Mouse (Mus musculus): ENCODE measurements at regions not wholly inside any gene's neighbourhood (a gene's known extent, or its start where the extent isn't known, plus 50 kb on each side); places are given as distances from the start of the nearest gene placed in this dataset.

- DNase-seq, result no peak
These were observed 231.1 kb downstream of the Bcl2 start for GRCm38 (mm10) chr1:106483008-106483407.

- DNase-seq, result no peak
These were observed 236.3 kb downstream of the Bcl2 start for GRCm38 (mm10) chr1:106477670-106478355.

- DNase-seq, result no peak
These were observed 246.1 kb downstream of the Bcl2 start for GRCm38 (mm10) chr1:106468021-106468420.

DNA sequence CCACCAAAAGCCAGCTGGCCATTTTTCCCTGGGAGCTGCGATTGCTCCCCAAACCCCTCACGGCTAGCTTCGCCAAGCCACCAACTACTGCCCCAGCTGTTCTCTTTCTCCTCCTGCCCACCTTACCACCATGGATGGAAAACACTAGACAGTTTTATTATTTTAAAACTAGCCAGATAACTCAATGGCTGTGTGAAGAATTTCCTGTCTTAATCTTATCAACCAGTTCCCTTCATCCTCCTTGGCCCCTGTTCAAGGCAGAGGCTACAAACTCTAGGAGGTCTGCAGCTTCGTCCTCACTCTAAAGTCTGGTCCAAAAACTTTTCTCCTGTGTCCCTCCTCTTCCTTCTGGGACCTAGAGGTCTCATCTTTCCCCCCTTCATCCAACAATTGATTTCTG is 247.4 kb downstream of the Bcl2 start:
- no peak for DNase-seq

DNA sequence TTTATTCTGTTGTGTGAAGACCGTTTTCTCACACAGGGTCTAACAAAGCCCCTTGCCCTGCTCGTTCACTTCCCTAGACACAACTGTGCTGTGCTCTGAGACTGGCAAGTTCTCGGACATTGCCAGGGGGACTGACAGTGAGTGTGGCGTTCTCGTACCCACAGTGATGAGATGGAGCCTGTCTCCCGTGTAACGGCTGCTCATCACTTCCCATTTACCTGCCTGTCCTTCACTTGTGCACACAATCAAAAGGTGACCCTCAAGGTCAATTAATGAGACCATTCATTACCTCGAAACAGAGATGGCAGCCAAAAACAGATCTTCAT is 248.1 kb downstream of the Bcl2 start:
- no peak for DNase-seq

DNA sequence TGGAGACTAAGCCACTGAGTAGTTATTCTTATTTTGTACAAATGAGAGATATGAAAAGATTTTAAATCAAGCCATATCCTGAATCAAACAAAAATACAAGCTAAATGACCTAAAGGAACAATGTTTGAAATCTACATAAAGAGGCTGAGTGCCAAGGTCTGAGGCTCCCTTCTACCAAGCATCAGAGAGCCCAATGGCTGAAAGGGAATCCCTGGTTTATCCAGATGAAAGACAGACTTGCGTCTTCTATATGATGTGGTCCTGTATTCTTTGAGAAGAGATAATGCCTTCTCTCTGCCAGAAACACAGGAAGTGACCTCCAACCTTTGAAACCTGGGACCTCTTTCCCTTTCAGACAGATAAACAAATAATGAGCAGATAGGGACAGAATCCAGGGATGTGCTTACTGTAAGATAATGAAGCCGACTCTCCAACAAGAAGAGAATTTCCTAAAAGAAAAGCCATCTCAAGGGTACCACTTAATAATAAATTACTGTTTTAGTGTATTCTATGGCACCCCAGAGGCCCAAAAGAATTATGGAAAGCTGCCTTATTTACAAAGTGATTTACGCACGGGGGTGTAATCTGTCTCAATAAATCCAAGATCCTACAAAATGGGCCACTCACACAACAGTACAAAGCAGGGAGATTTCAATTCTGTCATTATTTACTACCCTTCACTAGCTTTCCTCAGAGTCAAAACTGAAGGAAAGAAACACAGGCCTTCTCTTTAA is 248.7 kb downstream of the Bcl2 start:
- no peak for DNase-seq

GRCm38 (mm10) chr1:106464726-106465125 is 249.3 kb downstream of the Bcl2 start:
- no peak for DNase-seq

- no peak for DNase-seq
These were observed 251.5 kb downstream of the Bcl2 start for GRCm38 (mm10) chr1:106462595-106462994.

DNA sequence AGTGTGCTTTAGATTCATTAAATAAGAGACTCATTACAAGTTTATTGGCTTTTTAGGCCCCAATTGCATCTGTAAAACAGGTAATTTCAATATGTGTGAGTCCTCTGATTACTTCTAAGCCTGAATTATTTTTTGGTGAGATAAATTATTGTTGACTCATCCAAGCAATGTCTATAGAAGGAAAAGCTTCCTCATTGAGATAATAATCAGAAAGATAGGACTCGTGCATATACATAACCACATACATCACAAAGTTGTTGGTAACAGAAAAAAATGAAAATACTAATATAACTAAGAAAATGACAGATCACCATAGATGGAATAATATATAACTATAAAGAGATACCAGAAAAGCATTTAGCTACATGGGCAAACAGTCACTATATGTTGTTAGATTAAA is 252.0 kb downstream of the Bcl2 start:
- no peak for DNase-seq

- no peak for DNase-seq
These were observed 253.1 kb downstream of the Bcl2 start for GRCm38 (mm10) chr1:106460957-106461356.

DNA sequence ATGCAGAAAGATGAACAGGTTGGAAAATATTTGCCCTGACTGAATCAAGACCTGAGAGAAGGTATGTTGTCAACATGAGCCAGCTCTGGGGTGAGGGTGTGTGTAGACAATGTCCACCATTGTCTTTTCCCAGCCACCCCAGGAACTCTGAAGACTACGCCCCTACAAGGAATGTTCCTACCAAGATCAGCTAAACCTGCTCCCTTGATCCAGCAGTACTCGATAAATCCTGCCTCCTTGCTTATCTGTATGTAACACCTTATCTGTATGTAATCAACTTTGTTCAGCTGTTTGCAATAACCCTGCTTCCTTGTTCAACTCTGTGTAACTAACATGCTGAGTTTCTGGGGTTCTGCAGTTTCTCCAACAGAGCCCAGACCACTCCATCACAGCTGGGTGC is 264.3 kb downstream of the Bcl2 start:
- DNase-seq, result peak; percentile 39

Measured in heart, adult 11 months (tissue).